Mouse (Mus musculus): ENCODE measurements around the gene Dtx2. TPM values are rescaled to one million over a fixed set of nuclear protein-coding genes. Genes with fewer than 3 reads are reported as not detected.

Gene Dtx2
- polyA plus RNA-seq, 1 experiment from 2014 or later: 22.9 TPM

GRCm38 (mm10) chr5:135979381-135979780, 15.2 kb upstream of the Dtx2 start:
- H3K4me3 ChIP-seq (replicated peaks): no peak overlapping the region
- H3K27me3 ChIP-seq (replicated peaks): no peaks in the 10 kb centered on the region
- no peak overlapping the region for H3K9ac ChIP-seq
- no peaks in the 10 kb centered on the region for H3K9me3 ChIP-seq
- WGBS: 73% methylated on average over 5 of the region's 5 CpGs
- no peak overlapping the region for H3K27ac ChIP-seq
- ATAC-seq (ENCODE audit: insufficient read depth, low FRiP score, low read depth): no peak
- H3K4me2 ChIP-seq: no peak overlapping the region
- H3K4me1 ChIP-seq: no peaks in the 10 kb centered on the region
- H3K36me3 ChIP-seq: no peaks in the 10 kb centered on the region

GRCm38 (mm10) chr5:135979904-135980303, 14.7 kb upstream of the Dtx2 start, which contains the start of gene Zp3:
Gene Zp3, plus strand, starts transcription at chr5:135980099.
- Histone ChIP-seq H3K4me1 (no peaks in the 10 kb centered on the region), H3K4me3 (replicated peaks) (no peak within 1 kb of the TSS), H3K36me3 (no peaks in the 10 kb centered on the region), H3K9me3 (no peaks in the 10 kb centered on the region), H3K27me3 (replicated peaks) (no peaks in the 10 kb centered on the region), H3K9ac (no peak within 1 kb of the TSS), H3K4me2 (no peak within 1 kb of the TSS), H3K27ac (no peak within 1 kb of the TSS)
- 76% methylated on average over 8 of the region's 8 CpGs for WGBS
- ATAC-seq (ENCODE audit: insufficient read depth, low FRiP score, low read depth): no peak

GRCm38 (mm10) chr5:135982398-135982797, 12.2 kb upstream of the Dtx2 start:
- WGBS: 42% methylated on average over 6 of the region's 6 CpGs
- Histone ChIP-seq H3K4me1 (no peaks in the 10 kb centered on the region), H3K9me3 (no peaks in the 10 kb centered on the region), H3K4me3 (replicated peaks) (no peak overlapping the region), H3K27ac (no peak overlapping the region), H3K36me3 (no peaks in the 10 kb centered on the region), H3K4me2 (no peak overlapping the region), H3K27me3 (replicated peaks) (no peaks in the 10 kb centered on the region), H3K9ac (no peak overlapping the region)
- no peak for ATAC-seq (ENCODE audit: insufficient read depth, low FRiP score, low read depth)

GRCm38 (mm10) chr5:135984546-135985044, 10.0 kb upstream of the Dtx2 start:
- Histone ChIP-seq H3K36me3 (no peaks in the 10 kb centered on the region), H3K27ac (no peak overlapping the region), H3K27me3 (replicated peaks) (no peaks in the 10 kb centered on the region), H3K9ac (no peak overlapping the region), H3K4me3 (replicated peaks) (no peak overlapping the region), H3K4me2 (no peak overlapping the region), H3K9me3 (no peaks in the 10 kb centered on the region), H3K4me1 (no peaks in the 10 kb centered on the region)
- ATAC-seq (ENCODE audit: insufficient read depth, low FRiP score, low read depth): no peak
- 69% methylated on average over 6 of the region's 6 CpGs for WGBS

- 56% methylated on average over 11 of the region's 11 CpGs for WGBS
- Histone ChIP-seq H3K27me3 (replicated peaks) (no peaks in the 10 kb centered on the region), H3K27ac (no peak overlapping the region), H3K9me3 (no peaks in the 10 kb centered on the region), H3K9ac (no peak overlapping the region), H3K4me2 (no peak overlapping the region), H3K36me3 (no peaks in the 10 kb centered on the region), H3K4me3 (replicated peaks) (no peak overlapping the region), H3K4me1 (no peaks in the 10 kb centered on the region)
- ATAC-seq (ENCODE audit: insufficient read depth, low FRiP score, low read depth): no peak
Measured at GRCm38 (mm10) chr5:135987248-135987647, 7.4 kb upstream of the Dtx2 start.

- Histone ChIP-seq H3K4me2 (no peak overlapping the region), H3K36me3 (no peaks in the 10 kb centered on the region), H3K4me3 (replicated peaks) (no peak overlapping the region), H3K9ac (no peak overlapping the region), H3K27me3 (replicated peaks) (no peaks in the 10 kb centered on the region), H3K27ac (no peak overlapping the region), H3K4me1 (peaks cover 3% of the 10 kb centered on the region; the same call in 1 of the 2 replicates), H3K9me3 (no peaks in the 10 kb centered on the region)
- no peak for ATAC-seq (ENCODE audit: insufficient read depth, low FRiP score, low read depth)
- 63% methylated on average over 5 of the region's 5 CpGs for WGBS
Measured at GRCm38 (mm10) chr5:135990601-135991000, 4.0 kb upstream of the Dtx2 start.

GRCm38 (mm10) chr5:135993381-135993965, 1.1 kb upstream of the Dtx2 start:
- WGBS: 40% methylated on average over 5 of the region's 5 CpGs
- no peak overlapping the region for H3K9ac ChIP-seq
- ATAC-seq (ENCODE audit: insufficient read depth, low FRiP score, low read depth): no peak

GRCm38 (mm10) chr5:135994335-135994724, 270 bp upstream of the Dtx2 start:
- Histone ChIP-seq H3K4me1 (peaks cover 8% of the 10 kb centered on the region; the same call in 1 of the 2 replicates), H3K4me3 (replicated peaks) (peak overlapping the region; percentile 85; the same call in 1 of the 2 replicates), H3K27me3 (replicated peaks) (no peaks in the 10 kb centered on the region), H3K9me3 (no peaks in the 10 kb centered on the region), H3K36me3 (peaks cover 13% of the 10 kb centered on the region), H3K27ac (no peak overlapping the region), H3K9ac (no peak overlapping the region), H3K4me2 (peak overlapping the region; percentile 16; the same call in 1 of the 2 replicates)
- ATAC-seq (ENCODE audit: insufficient read depth, low FRiP score, low read depth): no peak
- WGBS: 62% methylated on average over 8 of the region's 8 CpGs

More at GRCm38 (mm10) chr5:135993381-135993965, 1.1 kb upstream of the Dtx2 start:
- Histone ChIP-seq H3K4me3 (replicated peaks) (no peak overlapping the region), H3K27ac (no peak overlapping the region), H3K4me2 (no peak overlapping the region), H3K36me3 (peaks cover 9% of the 10 kb centered on the region; the same call in 1 of the 2 replicates), H3K4me1 (peaks cover 8% of the 10 kb centered on the region; the same call in 1 of the 2 replicates), H3K9me3 (no peaks in the 10 kb centered on the region), H3K27me3 (replicated peaks) (no peaks in the 10 kb centered on the region)

- WGBS: 79% methylated on average over 8 of the region's 8 CpGs
- no peak overlapping the region for H3K4me2 ChIP-seq
- no peak for ATAC-seq (ENCODE audit: insufficient read depth, low FRiP score, low read depth)
Measured at GRCm38 (mm10) chr5:135996162-135996561, 1.6 kb downstream of the Dtx2 start.

GRCm38 (mm10) chr5:136001222-136001621, 6.6 kb downstream of the Dtx2 start:
- no peak overlapping the region for H3K4me3 ChIP-seq (replicated peaks)
- ATAC-seq (ENCODE audit: insufficient read depth, low FRiP score, low read depth): no peak
- no peak overlapping the region for H3K27ac ChIP-seq
- H3K4me1 ChIP-seq: 0 out of 2 replicates have a peak, but pooled peaks cover 12% of the 10 kb centered on the region
- no peak overlapping the region for H3K4me2 ChIP-seq
- no peaks in the 10 kb centered on the region for H3K27me3 ChIP-seq (replicated peaks)
- WGBS: 88% methylated on average over 6 of the region's 6 CpGs
- peaks cover 22% of the 10 kb centered on the region for H3K36me3 ChIP-seq
- H3K9ac ChIP-seq: no peak overlapping the region
- no peaks in the 10 kb centered on the region for H3K9me3 ChIP-seq

More at GRCm38 (mm10) chr5:135996162-135996561, 1.6 kb downstream of the Dtx2 start:
- H3K4me3 ChIP-seq (replicated peaks): no peak overlapping the region
- H3K27me3 ChIP-seq (replicated peaks): no peaks in the 10 kb centered on the region
- peaks cover 13% of the 10 kb centered on the region for H3K36me3 ChIP-seq
- H3K27ac ChIP-seq: no peak overlapping the region
- no peak overlapping the region for H3K9ac ChIP-seq
- H3K9me3 ChIP-seq: no peaks in the 10 kb centered on the region
- peaks cover 8% of the 10 kb centered on the region; the same call in 1 of the 2 replicates for H3K4me1 ChIP-seq

- 52% methylated on average over 2 of the region's 2 CpGs for WGBS
- ATAC-seq (ENCODE audit: insufficient read depth, low FRiP score, low read depth): no peak
- Histone ChIP-seq H3K27ac (peak overlapping the region; percentile 9; the same call in 1 of the 2 replicates), H3K9me3 (no peaks in the 10 kb centered on the region), H3K9ac (no peak overlapping the region), H3K36me3 (peaks cover 22% of the 10 kb centered on the region), H3K4me2 (no peak overlapping the region), H3K4me3 (replicated peaks) (no peak overlapping the region), H3K4me1 (0 out of 2 replicates have a peak, but pooled peaks cover 12% of the 10 kb centered on the region), H3K27me3 (replicated peaks) (no peaks in the 10 kb centered on the region)
Measured at GRCm38 (mm10) chr5:136002325-136002724, 7.7 kb downstream of the Dtx2 start.

- Histone ChIP-seq H3K9ac (no peak overlapping the region), H3K4me1 (0 out of 2 replicates have a peak, but pooled peaks cover 12% of the 10 kb centered on the region), H3K4me3 (replicated peaks) (no peak overlapping the region), H3K27ac (peak overlapping the region; percentile 64), H3K36me3 (peaks cover 21% of the 10 kb centered on the region), H3K27me3 (replicated peaks) (no peaks in the 10 kb centered on the region), H3K9me3 (no peaks in the 10 kb centered on the region), H3K4me2 (no peak overlapping the region)
- 46% methylated on average over 3 of the region's 3 CpGs for WGBS
- ATAC-seq (ENCODE audit: insufficient read depth, low FRiP score, low read depth): no peak
Measured at GRCm38 (mm10) chr5:136002751-136003151, 8.2 kb downstream of the Dtx2 start.

All from stomach, embryonic 15.5 days (tissue).